Mouse (Mus musculus) stomach, embryonic 15.5 days (tissue): ENCODE data around the gene Zfp384. TPM values are rescaled to one million over a fixed set of nuclear protein-coding genes. Genes with fewer than 3 reads are reported as not detected.

Experiments
- ATAC-seq: fragments of 200-750 bp; cut with Nextera tagmentation; 2 replicates; pipeline ENCODE4 v1.8.0; 2017; ENCODE audit warnings: low read depth, moderate number of reproducible peaks, moderate TSS enrichment; ENCODE audit not compliant: insufficient read depth, low FRiP score
- H3K27ac ChIP-seq: fragments of 300-500 bp; sonication (generic); 2 replicates; pipeline ENCODE4 v1.5.1; 2015; ENCODE audit warnings: mild to moderate bottlenecking, inconsistent platforms
- H3K27me3 ChIP-seq: fragments of 300-500 bp; sonication (generic); replicated peaks from 2 replicates; pipeline ENCODE4 v1.6.1; 2015; ENCODE audit warnings: inconsistent platforms
- H3K36me3 ChIP-seq: fragments of 300-500 bp; sonication (generic); 2 replicates; pipeline ENCODE4 v1.6.1; 2015; ENCODE audit warnings: inconsistent platforms
- H3K4me1 ChIP-seq: fragments of 300-500 bp; sonication (generic); 2 replicates; pipeline ENCODE4 v1.6.1; 2015; ENCODE audit warnings: inconsistent platforms
- H3K4me2 ChIP-seq: fragments of 300-500 bp; sonication (generic); 2 replicates; pipeline ENCODE4 v1.6.1; 2015; ENCODE audit warnings: mild to moderate bottlenecking, inconsistent platforms
- H3K4me3 ChIP-seq: fragments of 300-500 bp; sonication (generic); replicated peaks from 2 replicates; pipeline ENCODE4 v1.5.1; 2015; ENCODE audit warnings: inconsistent platforms
- H3K9ac ChIP-seq: fragments of 300-500 bp; sonication (generic); 2 replicates; pipeline ENCODE4 v1.6.1; 2015; ENCODE audit warnings: inconsistent platforms
- H3K9me3 ChIP-seq: fragments of 300-500 bp; sonication (generic); 2 replicates; pipeline ENCODE4 v1.6.1; 2016; ENCODE audit warnings: inconsistent platforms
- WGBS: fragments of 180-500 bp; shearing (Covaris S2); methylation state at CpG from one replicate; pipeline ENCODE4 v1.1.7; 2015; 5-methylcytosine and 5-hydroxymethylcytosine counted together
- polyA plus RNA-seq: library from polyadenylated mRNA; unstranded; fragments of >200 nt; fragmentation: Nextera tagmentation; extraction: Ambion mirVana; gene quantifications from 2 replicates; pipeline ENCODE4 v1.2.1, GENCODE M21; 2015

The Zfp384 gene
- 17.2 and 19.4 TPM in 2 replicates for polyA plus RNA-seq

GRCm38 (mm10) chr6:125009129-125009180 lies at the start of gene Zfp384:
Gene Zfp384 (plus strand): TSS chr6:125009145.
- H3K9ac ChIP-seq = peak within 1 kb of the TSS; percentile 89
- peak within 1 kb of the TSS; percentile 99 for H3K27ac ChIP-seq
- peaks cover 14% of the 10 kb centered on the region; the same call in 1 of the 2 replicates for H3K4me1 ChIP-seq
- H3K36me3 ChIP-seq = peaks cover 12% of the 10 kb centered on the region; the same call in 1 of the 2 replicates
- no peak for ATAC-seq
- WGBS = 0% methylated on average over 3 of the region's 3 CpGs
- H3K4me3 ChIP-seq = peak within 1 kb of the TSS; percentile 87
- no peaks in the 10 kb centered on the region for H3K9me3 ChIP-seq
- peak within 1 kb of the TSS; percentile 88 for H3K4me2 ChIP-seq
- H3K27me3 ChIP-seq = no peaks in the 10 kb centered on the region

- peaks cover 6% of the 10 kb centered on the region for H3K4me1 ChIP-seq
- H3K36me3 ChIP-seq = peaks cover 29% of the 10 kb centered on the region
- no peak overlapping the region for H3K4me2 ChIP-seq
- no peak overlapping the region for H3K9ac ChIP-seq
- H3K27ac ChIP-seq = no peak overlapping the region
- H3K9me3 ChIP-seq = no peaks in the 10 kb centered on the region
- 92% methylated on average over 13 of the region's 13 CpGs for WGBS
- no peak overlapping the region for H3K4me3 ChIP-seq
- ATAC-seq = no peak
- H3K27me3 ChIP-seq = no peaks in the 10 kb centered on the region
Observed at GRCm38 (mm10) chr6:124959960-124960359, 49.0 kb upstream of the Zfp384 start.

GRCm38 (mm10) chr6:124961021-124961420 lies 47.9 kb upstream of the Zfp384 start:
- Histone ChIP-seq H3K9ac (no peak overlapping the region), H3K4me2 (no peak overlapping the region), H3K27me3 (no peaks in the 10 kb centered on the region), H3K4me3 (no peak overlapping the region), H3K4me1 (peaks cover 6% of the 10 kb centered on the region), H3K9me3 (no peaks in the 10 kb centered on the region), H3K36me3 (peaks cover 29% of the 10 kb centered on the region), H3K27ac (no peak overlapping the region)
- no peak for ATAC-seq
- WGBS = 88% methylated on average over 12 of the region's 12 CpGs

- peak; percentile 5; the same call in 1 of the 2 replicates for ATAC-seq
- Histone ChIP-seq H3K27me3 (no peaks in the 10 kb centered on the region), H3K9me3 (no peaks in the 10 kb centered on the region), H3K4me3 (peak overlapping the region; percentile 74), H3K9ac (peak overlapping the region; percentile 63; the same call in 1 of the 2 replicates), H3K27ac (peak overlapping the region; percentile 89; the same call in 1 of the 2 replicates), H3K4me2 (peak overlapping the region; percentile 95), H3K36me3 (peaks cover 16% of the 10 kb centered on the region), H3K4me1 (peaks cover 6% of the 10 kb centered on the region)
- 28% methylated on average over 16 of the region's 16 CpGs for WGBS
Observed at GRCm38 (mm10) chr6:124964638-124965037, 44.3 kb upstream of the Zfp384 start.

DNA sequence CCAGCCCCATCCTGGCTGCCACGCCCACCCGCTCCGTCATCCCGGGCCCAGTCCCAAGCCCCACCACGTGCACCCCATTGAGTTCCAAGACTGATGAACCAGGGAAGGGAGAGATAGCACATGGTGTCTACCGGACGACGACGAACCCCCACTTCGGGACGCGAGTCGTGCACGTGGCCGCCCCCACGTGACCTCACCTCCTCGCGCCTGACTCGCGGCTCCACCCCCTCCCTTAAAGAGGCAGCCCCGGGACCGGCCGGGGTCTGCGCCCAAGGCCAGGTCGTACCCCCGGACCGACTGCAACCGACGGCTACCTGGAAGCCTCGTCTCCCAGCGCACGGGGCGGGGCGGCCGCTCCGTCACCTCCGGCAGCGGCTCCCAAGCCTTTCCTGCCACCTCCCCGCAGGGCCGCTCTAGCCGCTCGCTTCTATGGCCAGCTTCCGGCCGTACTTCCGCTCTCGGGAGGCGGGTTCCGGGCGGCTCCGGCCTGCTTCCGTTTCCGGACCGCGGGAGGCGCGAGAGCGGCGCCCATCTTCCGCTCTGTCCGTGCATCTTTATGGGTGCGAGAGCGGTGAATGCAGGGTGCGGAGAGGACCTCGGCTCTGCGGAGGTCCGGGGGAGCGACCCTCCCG lies 43.7 kb upstream of the Zfp384 start, which contains the start of gene Cops7a:
Gene Cops7a (minus strand): TSS at position 451 of the 632 bp plus-strand sequence.
- peak within 1 kb of the TSS; percentile 89 for H3K27ac ChIP-seq
- peaks cover 6% of the 10 kb centered on the region for H3K4me1 ChIP-seq
- under 1% methylated on average over 66 of the region's 68 CpGs for WGBS
- H3K36me3 ChIP-seq = peaks cover 10% of the 10 kb centered on the region
- H3K27me3 ChIP-seq = no peaks in the 10 kb centered on the region
- H3K9me3 ChIP-seq = no peaks in the 10 kb centered on the region
- H3K4me2 ChIP-seq = peak within 1 kb of the TSS; percentile 95
- peak; percentile 94 for ATAC-seq
- H3K9ac ChIP-seq = peak within 1 kb of the TSS; percentile 73
- peak within 1 kb of the TSS; percentile 74 for H3K4me3 ChIP-seq

GRCm38 (mm10) chr6:124965747-124966146 lies 43.2 kb upstream of the Zfp384 start:
- H3K27me3 ChIP-seq = no peaks in the 10 kb centered on the region
- WGBS = 12% methylated on average over 15 of the region's 15 CpGs
- H3K36me3 ChIP-seq = peaks cover 8% of the 10 kb centered on the region
- H3K4me2 ChIP-seq = peak overlapping the region; percentile 95
- ATAC-seq = no peak
- peak overlapping the region; percentile 89 for H3K27ac ChIP-seq
- peaks cover 6% of the 10 kb centered on the region for H3K4me1 ChIP-seq
- peak overlapping the region; percentile 73 for H3K9ac ChIP-seq
- H3K9me3 ChIP-seq = no peaks in the 10 kb centered on the region
- H3K4me3 ChIP-seq = peak overlapping the region; percentile 74

DNA sequence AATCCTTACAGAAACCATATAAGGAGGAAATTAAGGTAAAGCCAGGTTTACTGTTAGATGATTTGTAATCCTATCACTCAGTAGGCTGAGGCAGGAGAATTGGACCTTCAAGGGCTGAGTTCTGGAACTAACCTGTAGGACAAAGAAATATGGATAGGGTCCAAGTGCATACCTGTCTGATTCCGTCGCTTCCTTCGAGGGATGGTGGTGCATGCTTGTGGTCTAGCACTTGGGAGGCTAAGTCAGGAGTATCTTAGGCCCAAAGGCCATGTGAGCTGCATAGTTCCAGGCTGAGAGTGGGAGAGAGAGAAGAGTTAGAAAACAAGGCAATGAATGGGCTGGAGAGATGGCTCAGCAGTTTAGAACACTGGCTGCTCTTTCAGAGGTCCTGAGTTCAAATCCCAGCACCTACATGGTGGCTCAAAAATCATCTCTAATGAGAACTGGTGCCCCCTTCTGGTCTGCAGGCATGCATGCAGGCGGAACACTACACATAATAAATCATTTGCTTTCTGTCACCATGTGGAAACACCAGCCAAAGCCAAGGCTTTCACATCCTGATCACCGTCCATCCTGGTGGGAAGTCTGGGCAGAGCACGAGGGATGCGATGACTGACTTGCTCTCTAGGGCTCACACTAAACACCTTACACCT lies 42.4 kb upstream of the Zfp384 start:
- no peak overlapping the region for H3K9ac ChIP-seq
- 93% methylated on average over 7 of the region's 7 CpGs for WGBS
- no peak for ATAC-seq
- peaks cover 6% of the 10 kb centered on the region for H3K4me1 ChIP-seq
- no peaks in the 10 kb centered on the region for H3K9me3 ChIP-seq
- H3K36me3 ChIP-seq = peaks cover 2% of the 10 kb centered on the region; the same call in 1 of the 2 replicates
- peak overlapping the region; percentile 95 for H3K4me2 ChIP-seq
- H3K27me3 ChIP-seq = no peaks in the 10 kb centered on the region
- H3K27ac ChIP-seq = no peak overlapping the region
- H3K4me3 ChIP-seq = peak overlapping the region; percentile 74; the same call in 1 of the 2 replicates

- no peak overlapping the region for H3K4me2 ChIP-seq
- H3K9ac ChIP-seq = no peak overlapping the region
- H3K9me3 ChIP-seq = no peaks in the 10 kb centered on the region
- H3K4me1 ChIP-seq = peaks cover 6% of the 10 kb centered on the region
- no peak overlapping the region for H3K27ac ChIP-seq
- 64% methylated on average over 4 of the region's 4 CpGs for WGBS
- H3K36me3 ChIP-seq = no peaks in the 10 kb centered on the region
- ATAC-seq = no peak
- no peaks in the 10 kb centered on the region for H3K27me3 ChIP-seq
- H3K4me3 ChIP-seq = no peak overlapping the region
Observed at GRCm38 (mm10) chr6:124967766-124968165, 41.2 kb upstream of the Zfp384 start.

GRCm38 (mm10) chr6:124992241-124992640 lies 16.7 kb upstream of the Zfp384 start:
- no peak for ATAC-seq
- peaks cover 10% of the 10 kb centered on the region for H3K4me1 ChIP-seq
- WGBS = 71% methylated on average over 4 of the region's 4 CpGs
- H3K27me3 ChIP-seq = peaks cover 44% of the 10 kb centered on the region
- H3K9ac ChIP-seq = no peak overlapping the region
- H3K9me3 ChIP-seq = no peaks in the 10 kb centered on the region
- H3K4me2 ChIP-seq = no peak overlapping the region
- no peaks in the 10 kb centered on the region for H3K36me3 ChIP-seq
- H3K27ac ChIP-seq = no peak overlapping the region
- H3K4me3 ChIP-seq = no peak overlapping the region

- peaks cover 56% of the 10 kb centered on the region for H3K27me3 ChIP-seq
- WGBS = 68% methylated on average over 9 of the region's 9 CpGs
Observed at GRCm38 (mm10) chr6:124993365-124993764, 15.6 kb upstream of the Zfp384 start.

DNA sequence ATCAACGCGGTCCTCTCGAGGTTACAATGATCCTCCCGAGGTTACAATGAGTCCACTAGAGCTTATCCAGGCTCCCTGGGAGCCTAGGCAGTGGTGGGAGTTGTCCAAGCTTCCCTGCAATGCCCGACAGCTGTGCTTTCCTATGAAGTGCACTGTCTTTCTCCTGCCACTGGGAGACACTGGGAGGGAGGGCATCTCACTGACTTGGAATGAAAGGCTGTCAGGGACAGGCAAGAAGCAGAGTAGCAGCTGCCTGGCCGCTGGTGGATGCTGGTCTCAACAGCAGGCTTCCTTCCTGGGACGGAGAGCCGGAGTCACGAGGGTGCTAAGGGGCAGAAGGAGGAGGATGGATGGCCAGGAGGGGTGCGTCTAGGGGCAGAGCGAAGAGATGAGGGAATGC lies 15.1 kb upstream of the Zfp384 start:
- H3K4me3 ChIP-seq = no peak overlapping the region
- H3K4me1 ChIP-seq = peaks cover 21% of the 10 kb centered on the region
- no peak overlapping the region for H3K27ac ChIP-seq
- H3K9me3 ChIP-seq = no peaks in the 10 kb centered on the region
- H3K9ac ChIP-seq = no peak overlapping the region
- H3K36me3 ChIP-seq = no peaks in the 10 kb centered on the region
- peaks cover 60% of the 10 kb centered on the region for H3K27me3 ChIP-seq
- H3K4me2 ChIP-seq = no peak overlapping the region
- ATAC-seq = no peak
- 15% methylated on average over 11 of the region's 11 CpGs for WGBS

More at GRCm38 (mm10) chr6:124993365-124993764, 15.6 kb upstream of the Zfp384 start:
- Histone ChIP-seq H3K4me2 (no peak overlapping the region), H3K9ac (no peak overlapping the region), H3K27ac (no peak overlapping the region), H3K9me3 (no peaks in the 10 kb centered on the region), H3K4me3 (no peak overlapping the region), H3K4me1 (peaks cover 18% of the 10 kb centered on the region), H3K36me3 (no peaks in the 10 kb centered on the region)
- ATAC-seq = no peak

- H3K4me2 ChIP-seq = no peak overlapping the region
- H3K4me1 ChIP-seq = peaks cover 21% of the 10 kb centered on the region
- WGBS = 70% methylated on average over 7 of the region's 7 CpGs
- no peak overlapping the region for H3K27ac ChIP-seq
- no peaks in the 10 kb centered on the region for H3K9me3 ChIP-seq
- peaks cover 72% of the 10 kb centered on the region for H3K27me3 ChIP-seq
- H3K9ac ChIP-seq = no peak overlapping the region
- no peaks in the 10 kb centered on the region for H3K36me3 ChIP-seq
- no peak overlapping the region for H3K4me3 ChIP-seq
- ATAC-seq = no peak
Observed at GRCm38 (mm10) chr6:124995246-124995645, 13.7 kb upstream of the Zfp384 start.
